Mouse (Mus musculus): ENCODE measurements at regions not wholly inside any gene's neighbourhood (a gene's known extent, or its start where the extent isn't known, plus 50 kb on each side); places are given as distances from the start of the nearest gene placed in this dataset.

GRCm38 (mm10) chr14:79927161-79927560, 56.7 kb upstream of the Olfm4 start:
- TF ChIP-seq MYB (IDR thresholded peaks at IDR 0.05; ENCODE audit: low read depth, low read length) (no peak), CTCF (IDR thresholded peaks at IDR 0.05 in 2 of 3, conservative IDR thresholded peaks at IDR 0.05 in 1 of 3; ENCODE audit: control insufficient read depth in 1 of 3, insufficient read depth in 1 of 3, low read depth in 2 of 3, low read length in 3 of 3, poor library complexity in 1 of 3, severe bottlenecking in 1 of 3) (no peak), POLR2A (IDR thresholded peaks at IDR 0.05; ENCODE audit: control insufficient read depth in 1 of 2, insufficient read depth in 1 of 2, low read depth in 1 of 2, low read length in 2 of 2, poor library complexity in 1 of 2) (no peak), MAX (IDR thresholded peaks at IDR 0.05; ENCODE audit: low read length) (no peak), MEF2A (IDR thresholded peaks at IDR 0.05; ENCODE audit: extremely low read depth, insufficient replicate concordance, low read depth, low read length, poor library complexity, severe bottlenecking) (no peak), USF1 (IDR thresholded peaks at IDR 0.05; ENCODE audit: low read depth, low read length) (no peak), E2F4 (IDR thresholded peaks at IDR 0.05; ENCODE audit: borderline replicate concordance, low read depth, low read length) (no peak), CHD2 (IDR thresholded peaks at IDR 0.05; ENCODE audit: low read length) (no peak)
